Mouse (Mus musculus) stomach, postnatal 0 days (tissue): ENCODE data around the gene Efl1. TPM values are rescaled to one million over a fixed set of nuclear protein-coding genes. Genes with fewer than 3 reads are reported as not detected.
A peak's percentile ranks its signal among the peaks of the same experiment; 100 is the strongest.
"Not testable (repeated sequence)": the region's sequence is repeated elsewhere in the genome, so short reads cannot be mapped to it uniquely, and the experiment has no call there.

Experiments
- ATAC-seq: fragments of 200-750 bp; cut with Nextera tagmentation; 2 replicates; pipeline ENCODE4 v1.8.0; 2017; ENCODE audit not compliant: low FRiP score, low TSS enrichment
- DNase-seq: peaks from one replicate; pipeline ENCODE4 v3.0.0-alpha.2; 2016; ENCODE audit warnings: low spot score
- H3K27ac ChIP-seq: fragments of 300-500 bp; sonication (generic); replicated peaks from 2 replicates; pipeline ENCODE4 v1.5.1; 2014; ENCODE audit warnings: mild to moderate bottlenecking, control low read depth
- H3K27me3 ChIP-seq: fragments of 300-500 bp; sonication (generic); 2 replicates; pipeline ENCODE4 v1.6.1; 2014; ENCODE audit warnings: low read length; ENCODE audit not compliant: control insufficient read depth, insufficient read depth
- H3K36me3 ChIP-seq: fragments of 300-500 bp; sonication (generic); 2 replicates; pipeline ENCODE4 v1.6.1; 2014; ENCODE audit warnings: low read length, mixed read lengths; ENCODE audit not compliant: control insufficient read depth, insufficient read depth
- H3K4me1 ChIP-seq: fragments of 300-500 bp; sonication (generic); replicated peaks from 2 replicates; pipeline ENCODE4 v1.6.1; 2014; ENCODE audit warnings: antibody characterized with exemption; ENCODE audit not compliant: control insufficient read depth, insufficient read depth
- H3K4me2 ChIP-seq: fragments of 300-500 bp; sonication (generic); replicated peaks from 2 replicates; pipeline ENCODE4 v1.6.1; 2014; ENCODE audit warnings: low read depth, mild to moderate bottlenecking, control low read depth, moderate library complexity
- H3K4me3 ChIP-seq: fragments of 300-500 bp; sonication (generic); 2 replicates; pipeline ENCODE4 v1.5.1; 2014; ENCODE audit warnings: low read depth, low read length, control low read depth
- H3K9ac ChIP-seq: fragments of 300-500 bp; sonication (generic); 2 replicates; pipeline ENCODE4 v1.6.1; 2014; ENCODE audit warnings: mild to moderate bottlenecking, low read length, control low read depth, mixed read lengths
- H3K9me3 ChIP-seq: fragments of 300-500 bp; sonication (generic); 2 replicates; pipeline ENCODE4 v1.6.1; 2016; ENCODE audit warnings: low read length; ENCODE audit not compliant: control insufficient read depth
- CTCF ChIP-seq: IDR thresholded peaks from 2 replicates; pipeline ENCODE4 v1.5.1; 2016; ENCODE audit warnings: antibody characterized with exemption, low read depth, mild to moderate bottlenecking, moderate library complexity
- EP300 ChIP-seq: optimal IDR thresholded peaks from 2 replicates; pipeline ENCODE3; 2016; ENCODE audit warnings: antibody characterized with exemption
- WGBS: fragments of 180-500 bp; shearing (Covaris S2); extraction: QIAGEN DNeasy Blood & Tissue Kit; methylation state at CpG from one replicate; pipeline ENCODE4 v1.1.7; 2014; 5-methylcytosine and 5-hydroxymethylcytosine counted together
- polyA plus RNA-seq: library from polyadenylated mRNA; unstranded; fragments of >200 nt; fragmentation: Nextera tagmentation; extraction: Ambion mirVana; gene quantifications from 2 replicates; pipeline ENCODE4 v1.2.1, GENCODE M21; 2015

Gene Efl1
- polyA plus RNA-seq, 1 experiment from 2014 or later, result 14.3 TPM

DNA sequence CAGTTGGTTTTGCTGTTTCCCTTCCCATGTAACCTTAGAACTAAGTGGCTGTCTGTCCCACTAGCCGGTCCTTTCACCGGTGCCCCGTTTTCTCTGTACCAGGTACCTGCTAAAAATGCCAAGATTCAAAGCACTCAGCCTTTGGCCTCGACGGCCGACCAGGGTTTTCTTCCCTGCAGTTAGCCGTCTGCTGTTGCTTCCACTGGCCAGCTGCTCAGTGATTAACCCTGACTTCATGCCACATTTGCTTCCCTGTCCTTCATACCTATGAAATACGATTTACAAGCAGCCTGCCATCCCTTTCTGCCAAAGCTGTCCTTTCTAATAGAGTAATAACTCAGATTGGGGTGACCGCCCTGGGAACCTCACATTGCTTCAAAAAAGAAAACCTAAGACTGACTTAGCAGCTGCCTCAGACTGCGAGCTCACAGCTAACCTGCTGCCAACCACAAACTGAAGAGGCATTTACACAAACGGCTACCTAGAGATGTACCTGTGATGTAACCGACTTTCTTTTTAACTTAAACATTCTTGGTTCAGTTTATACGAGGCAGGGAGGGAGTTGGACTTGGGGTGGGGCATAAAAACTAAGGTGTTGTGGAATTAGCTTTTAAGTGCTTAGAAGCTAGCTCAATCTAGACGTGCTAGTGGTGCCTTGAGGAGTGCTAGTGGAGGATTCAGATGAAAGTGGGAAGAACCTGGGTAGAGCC is 77.5 kb downstream of the Efl1 start:
- no peak for ATAC-seq
- no peak overlapping the region for H3K4me3 ChIP-seq
- no peak for DNase-seq
- H3K36me3 ChIP-seq, result 0 out of 2 replicates have a peak, but pooled peaks cover 3% of the 10 kb centered on the region
- no peak overlapping the region for H3K9ac ChIP-seq
- H3K4me1 ChIP-seq, result no peaks in the 10 kb centered on the region
- TF ChIP-seq CTCF, result no peak
- no peak for TF ChIP-seq EP300
- H3K9me3 ChIP-seq, result no peaks in the 10 kb centered on the region
- H3K27ac ChIP-seq, result no peak overlapping the region
- H3K27me3 ChIP-seq, result no peaks in the 10 kb centered on the region
- H3K4me2 ChIP-seq, result no peak overlapping the region
- 75% methylated on average over 14 of the region's 14 CpGs for WGBS

DNA sequence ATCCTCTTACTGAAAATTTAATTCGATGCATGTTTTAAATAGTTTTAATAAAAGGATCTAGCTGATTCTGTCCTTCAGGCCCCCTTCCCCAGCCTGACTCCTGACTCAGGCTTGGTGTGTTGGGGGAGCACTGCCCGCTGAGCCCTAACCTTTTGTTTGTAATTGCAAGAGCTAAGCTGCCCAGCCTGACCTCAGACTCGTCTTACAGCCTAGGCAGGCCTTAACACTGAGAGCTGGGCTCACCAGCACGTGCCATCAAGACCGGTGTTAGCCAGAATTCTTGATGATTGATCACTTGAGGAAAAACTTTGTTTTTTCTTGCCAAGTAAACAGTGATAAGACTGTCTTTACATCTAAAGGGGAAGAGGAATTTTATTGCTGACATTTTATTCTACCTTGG is 78.7 kb downstream of the Efl1 start:
- TF ChIP-seq EP300 (no peak), CTCF (no peak)
- ATAC-seq (no peak), DNase-seq (no peak)
- Histone ChIP-seq H3K4me2 (no peak overlapping the region), H3K4me3 (no peak overlapping the region), H3K4me1 (no peaks in the 10 kb centered on the region), H3K27ac (no peak overlapping the region), H3K36me3 (0 out of 2 replicates have a peak, but pooled peaks cover 3% of the 10 kb centered on the region), H3K27me3 (no peaks in the 10 kb centered on the region), H3K9me3 (no peaks in the 10 kb centered on the region), H3K9ac (no peak overlapping the region)
- WGBS, result 39% methylated on average over 5 of the region's 5 CpGs

DNA sequence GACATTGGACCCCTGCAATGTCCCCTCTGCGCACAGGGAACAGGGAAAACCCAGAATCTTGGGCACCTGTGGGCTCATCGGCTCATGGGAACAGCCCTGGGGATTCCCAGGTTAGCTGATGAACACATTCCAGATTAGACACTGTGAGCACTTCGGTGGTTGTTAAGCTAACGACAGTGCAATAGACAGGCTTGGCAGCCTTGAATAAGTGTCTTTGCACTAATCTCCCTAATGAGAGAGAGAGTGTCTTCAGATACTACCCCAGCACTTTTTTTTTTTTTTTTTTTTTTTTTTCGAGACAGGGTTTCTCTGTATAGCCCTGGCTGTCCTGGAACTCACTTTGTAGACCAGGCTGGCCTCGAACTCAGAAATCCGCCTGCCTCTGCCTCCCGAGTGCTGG is 80.6 kb downstream of the Efl1 start:
- not testable (repeated sequence) for H3K27me3 ChIP-seq, ATAC-seq, DNase-seq, H3K4me3 ChIP-seq, H3K9me3 ChIP-seq, H3K27ac ChIP-seq, H3K36me3 ChIP-seq, H3K4me2 ChIP-seq, H3K4me1 ChIP-seq, H3K9ac ChIP-seq
- 94% methylated on average over 5 of the region's 8 CpGs for WGBS

DNA sequence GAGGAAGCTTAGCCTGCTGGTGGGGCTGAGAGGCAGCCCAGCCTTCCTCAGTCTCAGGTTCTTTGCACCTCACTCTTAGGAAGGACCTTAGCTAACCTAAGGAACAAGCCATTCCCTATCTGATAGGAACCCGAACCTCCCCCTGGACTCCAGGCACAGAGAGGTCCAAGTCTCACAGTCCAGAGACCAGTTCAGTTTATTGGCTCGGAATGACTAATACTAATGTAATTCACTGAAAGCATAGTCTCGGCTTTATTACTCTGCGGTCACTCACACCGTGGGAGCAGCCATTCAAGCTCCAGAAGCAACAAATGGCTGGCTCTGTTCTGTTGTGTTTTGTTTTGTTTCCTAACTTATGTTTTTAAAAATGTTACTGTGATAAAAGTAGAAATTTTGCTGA is 84.7 kb downstream of the Efl1 start:
- Histone ChIP-seq H3K36me3 (no peaks in the 10 kb centered on the region), H3K4me3 (no peak overlapping the region), H3K9me3 (no peaks in the 10 kb centered on the region), H3K27ac (no peak overlapping the region), H3K27me3 (no peaks in the 10 kb centered on the region), H3K9ac (no peak overlapping the region), H3K4me2 (no peak overlapping the region), H3K4me1 (no peaks in the 10 kb centered on the region)
- 67% methylated on average over 5 of the region's 5 CpGs for WGBS
- TF ChIP-seq CTCF (no peak), EP300 (no peak)
- ATAC-seq (no peak), DNase-seq (no peak)

DNA sequence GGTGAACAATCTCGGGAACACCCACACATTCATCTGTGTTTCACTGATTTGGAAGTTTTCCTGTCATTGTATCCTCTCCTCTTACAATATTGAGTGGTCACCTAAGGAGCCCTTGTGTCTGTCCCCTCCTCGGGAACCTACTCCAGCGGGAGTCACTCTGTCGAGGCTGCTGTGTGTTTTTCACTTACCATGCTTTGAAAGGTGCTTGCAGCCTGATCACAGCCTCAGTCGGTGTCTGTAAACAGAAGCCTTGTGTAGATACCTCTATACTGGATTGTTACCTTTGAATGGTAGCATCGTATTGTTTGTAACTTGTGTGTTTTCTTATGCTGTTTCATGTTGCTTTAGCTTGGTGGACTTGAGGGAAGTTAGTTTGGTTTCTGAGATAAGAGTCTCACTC is 85.6 kb downstream of the Efl1 start:
- Histone ChIP-seq H3K27ac (no peak overlapping the region), H3K9me3 (no peaks in the 10 kb centered on the region), H3K4me3 (no peak overlapping the region), H3K9ac (no peak overlapping the region), H3K4me2 (no peak overlapping the region), H3K36me3 (no peaks in the 10 kb centered on the region), H3K27me3 (no peaks in the 10 kb centered on the region), H3K4me1 (no peaks in the 10 kb centered on the region)
- DNase-seq (no peak), ATAC-seq (no peak)
- 69% methylated on average over 6 of the region's 6 CpGs for WGBS
- TF ChIP-seq CTCF, result no peak
- no peak for TF ChIP-seq EP300

DNA sequence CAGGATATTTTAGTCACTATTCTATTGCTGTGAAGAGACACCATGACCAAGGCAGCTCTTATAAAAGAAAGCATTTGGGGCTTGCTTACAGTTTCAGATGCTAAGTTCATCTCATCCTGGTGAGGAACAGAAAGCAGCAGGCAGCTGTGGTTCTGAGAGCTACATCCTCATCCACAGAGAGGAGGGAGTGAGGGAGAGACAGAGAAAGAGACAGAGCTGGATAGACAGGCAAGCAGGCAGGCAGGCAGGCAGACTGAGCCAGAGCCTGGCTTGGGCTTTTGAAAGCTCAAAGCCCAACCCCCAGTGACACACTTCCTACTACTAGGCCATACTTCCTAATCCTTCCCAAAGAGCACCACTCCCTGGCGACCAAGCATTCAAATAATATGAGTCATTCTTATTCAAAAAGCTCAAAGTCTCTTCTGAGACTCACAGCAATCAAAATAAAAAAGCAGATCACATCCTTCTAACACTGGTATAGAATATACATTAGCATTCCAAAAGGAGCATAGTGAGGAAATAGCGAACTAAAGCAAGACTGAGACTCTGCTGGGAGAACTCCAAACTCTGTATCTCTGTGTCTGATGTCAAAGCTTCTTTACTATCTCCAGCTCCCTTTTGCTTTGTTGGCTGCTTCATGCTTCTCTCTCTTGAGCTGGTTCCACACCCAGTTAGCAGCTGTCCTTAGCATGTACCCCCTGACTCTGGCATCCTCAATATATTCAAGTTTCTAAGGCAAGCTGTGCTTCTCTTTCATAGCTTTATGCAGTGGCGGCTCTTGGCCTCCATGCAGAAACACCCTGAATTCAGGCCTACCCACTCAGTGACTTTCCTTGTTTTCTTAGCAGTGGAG is 86.6 kb downstream of the Efl1 start:
- Histone ChIP-seq H3K36me3 (no peaks in the 10 kb centered on the region), H3K27ac (no peak overlapping the region), H3K4me2 (no peak overlapping the region), H3K27me3 (no peaks in the 10 kb centered on the region), H3K9me3 (no peaks in the 10 kb centered on the region), H3K4me3 (no peak overlapping the region), H3K4me1 (no peaks in the 10 kb centered on the region), H3K9ac (no peak overlapping the region)
- TF ChIP-seq CTCF (no peak), EP300 (no peak)
- 70% methylated on average over 3 of the region's 3 CpGs for WGBS
- DNase-seq (no peak), ATAC-seq (0 out of 2 replicates have a peak, but pooled peaks have one; percentile 35)
